Mouse (Mus musculus) induced T-regulatory cell, adult 2 months (primary cell): ENCODE results near the gene Gm13283.
"Not testable (repeated sequence)": the region's sequence is repeated elsewhere in the genome, so short reads cannot be mapped to it uniquely, and the experiment has no call there.

Experiments
- DNase-seq: peaks from one replicate; pipeline ENCODE4 v3.0.0-alpha.2; 2012; ENCODE audit warnings: low read depth

The Gm13283 gene

DNA sequence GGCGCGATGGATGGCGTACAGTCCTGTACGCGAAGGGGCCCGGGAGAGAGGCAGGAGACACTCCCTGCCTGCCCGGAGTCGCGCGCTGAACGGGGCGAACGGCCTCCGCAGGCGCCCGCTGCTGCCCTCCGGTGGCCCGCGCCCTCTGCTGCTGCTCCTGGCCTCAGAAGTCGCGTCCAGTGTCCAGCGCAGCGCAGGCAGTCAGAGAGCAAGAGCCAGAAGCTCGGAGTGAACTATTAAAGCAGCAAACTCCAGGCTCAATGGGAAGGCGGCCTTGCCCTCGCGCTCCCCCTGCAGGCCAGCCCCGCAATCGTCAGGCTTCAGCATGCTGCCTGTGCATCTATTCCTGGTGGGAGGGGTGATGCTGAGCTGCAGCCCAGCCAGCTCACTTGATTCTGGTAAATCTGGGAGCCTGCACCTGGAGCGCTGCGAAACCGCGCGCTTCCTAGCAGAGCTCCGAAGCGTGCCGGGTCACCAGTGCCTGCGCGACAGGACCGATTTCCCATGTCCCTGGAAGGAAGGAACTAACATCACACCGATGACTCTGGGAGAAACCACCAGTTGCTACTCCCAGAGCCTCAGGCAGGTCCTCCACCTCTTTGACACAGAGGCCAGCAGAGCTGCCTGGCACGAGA is 3.6 kb downstream of the Gm13283 start:
- DNase-seq = peak; percentile 72

DNA sequence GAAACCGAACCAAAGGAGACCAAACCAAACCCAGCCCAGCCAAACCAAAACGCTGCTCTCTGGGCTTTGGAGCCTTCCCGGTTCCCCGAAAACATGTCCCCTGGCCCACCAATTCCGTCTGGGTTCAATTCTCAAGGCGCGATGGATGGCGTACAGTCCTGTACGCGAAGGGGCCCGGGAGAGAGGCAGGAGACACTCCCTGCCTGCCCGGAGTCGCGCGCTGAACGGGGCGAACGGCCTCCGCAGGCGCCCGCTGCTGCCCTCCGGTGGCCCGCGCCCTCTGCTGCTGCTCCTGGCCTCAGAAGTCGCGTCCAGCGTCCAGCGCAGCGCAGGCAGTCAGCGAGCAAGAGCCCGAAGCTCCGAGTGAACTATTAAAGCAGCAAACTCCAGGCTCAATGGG is 13.6 kb downstream of the Gm13283 start, which contains the start of gene Gm13290:
Gene Gm13290, plus strand, starts transcription at position 301 of the 400 bp plus-strand sequence.
- DNase-seq = not testable (repeated sequence)

DNA sequence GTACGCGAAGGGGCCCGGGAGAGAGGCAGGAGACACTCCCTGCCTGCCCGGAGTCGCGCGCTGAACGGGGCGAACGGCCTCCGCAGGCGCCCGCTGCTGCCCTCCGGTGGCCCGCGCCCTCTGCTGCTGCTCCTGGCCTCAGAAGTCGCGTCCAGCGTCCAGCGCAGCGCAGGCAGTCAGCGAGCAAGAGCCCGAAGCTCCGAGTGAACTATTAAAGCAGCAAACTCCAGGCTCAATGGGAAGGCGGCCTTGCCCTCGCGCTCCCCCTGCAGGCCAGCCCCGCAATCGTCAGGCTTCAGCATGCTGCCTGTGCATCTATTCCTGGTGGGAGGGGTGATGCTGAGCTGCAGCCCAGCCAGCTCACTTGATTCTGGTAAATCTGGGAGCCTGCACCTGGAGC is 16.7 kb downstream of the Gm13283 start, which contains the start of gene Gm13289:
Gene Gm13289, plus strand, starts transcription at position 301 of the 400 bp plus-strand sequence.
- DNase-seq = not testable (repeated sequence)

DNA sequence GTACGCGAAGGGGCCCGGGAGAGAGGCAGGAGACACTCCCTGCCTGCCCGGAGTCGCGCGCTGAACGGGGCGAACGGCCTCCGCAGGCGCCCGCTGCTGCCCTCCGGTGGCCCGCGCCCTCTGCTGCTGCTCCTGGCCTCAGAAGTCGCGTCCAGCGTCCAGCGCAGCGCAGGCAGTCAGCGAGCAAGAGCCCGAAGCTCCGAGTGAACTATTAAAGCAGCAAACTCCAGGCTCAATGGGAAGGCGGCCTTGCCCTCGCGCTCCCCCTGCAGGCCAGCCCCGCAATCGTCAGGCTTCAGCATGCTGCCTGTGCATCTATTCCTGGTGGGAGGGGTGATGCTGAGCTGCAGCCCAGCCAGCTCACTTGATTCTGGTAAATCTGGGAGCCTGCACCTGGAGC is 19.6 kb downstream of the Gm13283 start, which contains the start of gene Gm13272:
Gene Gm13272, plus strand, starts transcription at position 301 of the 400 bp plus-strand sequence.
- DNase-seq = not testable (repeated sequence)

DNA sequence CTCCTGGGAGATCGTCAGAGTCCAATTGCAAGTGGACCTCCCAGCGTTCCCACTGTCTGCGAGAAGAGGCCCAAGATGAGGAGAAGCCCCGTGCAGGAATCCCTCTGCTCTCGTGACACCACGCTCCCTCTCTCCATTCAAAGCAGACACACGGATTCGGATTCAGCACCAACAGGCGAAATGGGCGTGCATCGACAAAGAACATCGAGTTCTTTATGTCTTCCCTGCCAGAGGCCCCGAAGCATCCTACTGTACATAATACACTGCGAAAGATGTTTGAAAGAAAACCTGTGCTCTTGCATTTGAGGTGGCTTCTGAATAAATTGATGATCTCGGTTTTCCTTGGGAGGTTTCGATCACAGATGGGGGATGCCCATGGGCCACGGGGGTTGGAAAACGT is 20.4 kb downstream of the Gm13283 start:
- DNase-seq = not testable (repeated sequence)

DNA sequence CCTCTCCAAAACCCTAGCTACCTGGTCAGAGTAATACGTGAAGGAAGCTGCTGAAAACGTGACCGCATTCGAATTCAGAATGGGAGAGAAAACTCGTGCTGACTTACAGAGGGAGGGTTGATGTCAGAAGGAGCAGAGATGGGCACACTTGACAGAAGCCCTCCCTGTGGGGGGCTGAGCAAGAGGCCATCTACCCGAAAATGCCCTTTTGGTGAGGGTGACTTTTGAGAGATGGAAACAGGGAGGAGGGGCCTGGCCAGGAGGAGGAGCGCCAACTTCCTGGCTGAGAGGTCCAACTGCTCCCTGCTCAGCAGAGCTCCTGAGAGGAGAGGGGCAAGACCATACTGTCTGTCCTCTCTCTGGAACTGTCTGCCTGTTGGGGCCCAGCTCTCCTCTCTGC is 21.9 kb downstream of the Gm13283 start, which contains the start of gene Ifnz:
Gene Ifnz, plus strand, starts transcription at position 301 of the 400 bp plus-strand sequence.
- not testable (repeated sequence) for DNase-seq

DNA sequence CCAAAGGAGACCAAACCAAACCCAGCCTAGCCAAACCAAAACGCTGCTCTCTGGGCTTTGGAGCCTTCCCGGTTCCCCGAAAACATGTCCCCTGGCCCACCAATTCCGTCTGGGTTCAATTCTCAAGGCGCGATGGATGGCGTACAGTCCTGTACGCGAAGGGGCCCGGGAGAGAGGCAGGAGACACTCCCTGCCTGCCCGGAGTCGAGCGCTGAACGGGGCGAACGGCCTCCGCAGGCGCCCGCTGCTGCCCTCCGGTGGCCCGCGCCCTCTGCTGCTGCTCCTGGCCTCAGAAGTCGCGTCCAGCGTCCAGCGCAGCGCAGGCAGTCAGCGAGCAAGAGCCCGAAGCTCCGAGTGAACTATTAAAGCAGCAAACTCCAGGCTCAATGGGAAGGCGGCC is 22.4 kb downstream of the Gm13283 start:
- not testable (repeated sequence) for DNase-seq

DNA sequence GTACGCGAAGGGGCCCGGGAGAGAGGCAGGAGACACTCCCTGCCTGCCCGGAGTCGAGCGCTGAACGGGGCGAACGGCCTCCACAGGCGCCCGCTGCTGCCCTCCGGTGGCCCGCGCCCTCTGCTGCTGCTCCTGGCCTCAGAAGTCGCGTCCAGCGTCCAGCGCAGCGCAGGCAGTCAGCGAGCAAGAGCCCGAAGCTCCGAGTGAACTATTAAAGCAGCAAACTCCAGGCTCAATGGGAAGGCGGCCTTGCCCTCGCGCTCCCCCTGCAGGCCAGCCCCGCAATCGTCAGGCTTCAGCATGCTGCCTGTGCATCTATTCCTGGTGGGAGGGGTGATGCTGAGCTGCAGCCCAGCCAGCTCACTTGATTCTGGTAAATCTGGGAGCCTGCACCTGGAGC is 25.5 kb downstream of the Gm13283 start, which contains the start of gene Gm13276:
Gene Gm13276, plus strand, starts transcription at position 301 of the 400 bp plus-strand sequence.
- DNase-seq = not testable (repeated sequence)

DNA sequence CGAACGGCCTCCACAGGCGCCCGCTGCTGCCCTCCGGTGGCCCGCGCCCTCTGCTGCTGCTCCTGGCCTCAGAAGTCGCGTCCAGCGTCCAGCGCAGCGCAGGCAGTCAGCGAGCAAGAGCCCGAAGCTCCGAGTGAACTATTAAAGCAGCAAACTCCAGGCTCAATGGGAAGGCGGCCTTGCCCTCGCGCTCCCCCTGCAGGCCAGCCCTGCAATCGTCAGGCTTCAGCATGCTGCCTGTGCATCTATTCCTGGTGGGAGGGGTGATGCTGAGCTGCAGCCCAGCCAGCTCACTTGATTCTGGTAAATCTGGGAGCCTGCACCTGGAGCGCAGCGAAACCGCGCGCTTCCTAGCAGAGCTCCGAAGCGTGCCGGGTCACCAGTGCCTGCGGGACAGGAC is 28.5 kb downstream of the Gm13283 start, which contains the start of gene Gm13277:
Gene Gm13277, plus strand, starts transcription at position 231 of the 400 bp plus-strand sequence.
- not testable (repeated sequence) for DNase-seq

DNA sequence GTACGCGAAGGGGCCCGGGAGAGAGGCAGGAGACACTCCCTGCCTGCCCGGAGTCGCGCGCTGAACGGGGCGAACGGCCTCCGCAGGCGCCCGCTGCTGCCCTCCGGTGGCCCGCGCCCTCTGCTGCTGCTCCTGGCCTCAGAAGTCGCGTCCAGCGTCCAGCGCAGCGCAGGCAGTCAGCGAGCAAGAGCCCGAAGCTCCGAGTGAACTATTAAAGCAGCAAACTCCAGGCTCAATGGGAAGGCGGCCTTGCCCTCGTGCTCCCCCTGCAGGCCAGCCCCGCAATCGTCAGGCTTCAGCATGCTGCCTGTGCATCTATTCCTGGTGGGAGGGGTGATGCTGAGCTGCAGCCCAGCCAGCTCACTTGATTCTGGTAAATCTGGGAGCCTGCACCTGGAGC is 31.3 kb downstream of the Gm13283 start, which contains the start of gene Gm13278:
Gene Gm13278, plus strand, starts transcription at position 301 of the 400 bp plus-strand sequence.
- DNase-seq = not testable (repeated sequence)

DNA sequence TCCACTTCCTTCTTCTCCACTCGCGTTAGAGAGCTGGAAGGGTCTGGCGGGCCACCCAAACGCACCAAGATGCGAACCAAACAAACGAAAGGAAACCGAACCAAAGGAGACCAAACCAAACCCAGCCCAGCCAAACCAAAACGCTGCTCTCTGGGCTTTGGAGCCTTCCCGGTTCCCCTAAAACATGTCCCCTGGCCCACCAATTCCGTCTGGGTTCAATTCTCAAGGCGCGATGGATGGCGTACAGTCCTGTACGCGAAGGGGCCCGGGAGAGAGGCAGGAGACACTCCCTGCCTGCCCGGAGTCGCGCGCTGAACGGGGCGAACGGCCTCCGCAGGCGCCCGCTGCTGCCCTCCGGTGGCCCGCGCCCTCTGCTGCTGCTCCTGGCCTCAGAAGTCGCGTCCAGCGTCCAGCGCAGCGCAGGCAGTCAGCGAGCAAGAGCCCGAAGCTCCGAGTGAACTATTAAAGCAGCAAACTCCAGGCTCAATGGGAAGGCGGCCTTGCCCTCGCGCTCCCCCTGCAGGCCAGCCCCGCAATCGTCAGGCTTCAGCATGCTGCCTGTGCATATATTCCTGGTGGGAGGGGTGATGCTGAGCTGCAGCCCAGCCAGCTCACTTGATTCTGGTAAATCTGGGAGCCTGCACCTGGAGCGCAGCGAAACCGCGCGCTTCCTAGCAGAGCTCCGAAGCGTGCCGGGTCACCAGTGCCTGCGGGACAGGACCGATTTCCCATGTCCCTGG is 34.2 kb downstream of the Gm13283 start, which contains the start of gene Gm13275:
Gene Gm13275, plus strand, starts transcription at position 552 of the 740 bp plus-strand sequence.
- DNase-seq = not testable (repeated sequence)

DNA sequence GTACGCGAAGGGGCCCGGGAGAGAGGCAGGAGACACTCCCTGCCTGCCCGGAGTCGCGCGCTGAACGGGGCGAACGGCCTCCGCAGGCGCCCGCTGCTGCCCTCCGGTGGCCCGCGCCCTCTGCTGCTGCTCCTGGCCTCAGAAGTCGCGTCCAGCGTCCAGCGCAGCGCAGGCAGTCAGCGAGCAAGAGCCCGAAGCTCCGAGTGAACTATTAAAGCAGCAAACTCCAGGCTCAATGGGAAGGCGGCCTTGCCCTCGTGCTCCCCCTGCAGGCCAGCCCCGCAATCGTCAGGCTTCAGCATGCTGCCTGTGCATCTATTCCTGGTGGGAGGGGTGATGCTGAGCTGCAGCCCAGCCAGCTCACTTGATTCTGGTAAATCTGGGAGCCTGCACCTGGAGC is 37.2 kb downstream of the Gm13283 start, which contains the start of gene Gm13279:
Gene Gm13279, plus strand, starts transcription at position 301 of the 400 bp plus-strand sequence.
- DNase-seq = not testable (repeated sequence)

DNA sequence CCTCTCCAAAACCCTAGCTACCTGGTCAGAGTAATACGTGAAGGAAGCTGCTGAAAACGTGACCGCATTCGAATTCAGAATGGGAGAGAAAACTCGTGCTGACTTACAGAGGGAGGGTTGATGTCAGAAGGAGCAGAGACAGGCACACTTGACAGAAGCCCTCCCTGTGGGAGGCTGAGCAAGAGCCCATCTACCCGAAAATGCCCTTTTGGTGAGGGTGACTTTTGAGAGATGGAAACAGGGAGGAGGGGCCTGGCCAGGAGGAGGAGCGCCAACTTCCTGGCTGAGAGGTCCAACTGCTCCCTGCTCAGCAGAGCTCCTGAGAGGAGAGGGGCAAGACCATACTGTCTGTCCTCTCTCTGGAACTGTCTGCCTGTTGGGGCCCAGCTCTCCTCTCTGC is 39.4 kb downstream of the Gm13283 start, which contains the start of gene Gm13285:
Gene Gm13285, plus strand, starts transcription at position 301 of the 400 bp plus-strand sequence.
- not testable (repeated sequence) for DNase-seq

DNA sequence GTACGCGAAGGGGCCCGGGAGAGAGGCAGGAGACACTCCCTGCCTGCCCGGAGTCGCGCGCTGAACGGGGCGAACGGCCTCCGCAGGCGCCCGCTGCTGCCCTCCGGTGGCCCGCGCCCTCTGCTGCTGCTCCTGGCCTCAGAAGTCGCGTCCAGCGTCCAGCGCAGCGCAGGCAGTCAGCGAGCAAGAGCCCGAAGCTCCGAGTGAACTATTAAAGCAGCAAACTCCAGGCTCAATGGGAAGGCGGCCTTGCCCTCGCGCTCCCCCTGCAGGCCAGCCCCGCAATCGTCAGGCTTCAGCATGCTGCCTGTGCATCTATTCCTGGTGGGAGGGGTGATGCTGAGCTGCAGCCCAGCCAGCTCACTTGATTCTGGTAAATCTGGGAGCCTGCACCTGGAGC is 43.0 kb downstream of the Gm13283 start, which contains the start of gene Gm13287:
Gene Gm13287, plus strand, starts transcription at position 301 of the 400 bp plus-strand sequence.
- not testable (repeated sequence) for DNase-seq

DNA sequence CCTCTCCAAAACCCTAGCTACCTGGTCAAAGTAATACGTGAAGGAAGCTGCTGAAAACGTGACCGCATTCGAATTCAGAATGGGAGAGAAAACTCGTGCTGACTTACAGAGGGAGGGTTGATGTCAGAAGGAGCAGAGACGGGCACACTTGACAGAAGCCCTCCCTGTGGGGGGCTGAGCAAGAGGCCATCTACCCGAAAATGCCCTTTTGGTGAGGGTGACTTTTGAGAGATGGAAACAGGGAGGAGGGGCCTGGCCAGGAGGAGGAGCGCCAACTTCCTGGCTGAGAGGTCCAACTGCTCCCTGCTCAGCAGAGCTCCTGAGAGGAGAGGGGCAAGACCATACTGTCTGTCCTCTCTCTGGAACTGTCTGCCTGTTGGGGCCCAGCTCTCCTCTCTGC is 45.3 kb downstream of the Gm13283 start, which contains the start of gene Gm13288:
Gene Gm13288, plus strand, starts transcription at position 301 of the 400 bp plus-strand sequence.
- DNase-seq = not testable (repeated sequence)

DNA sequence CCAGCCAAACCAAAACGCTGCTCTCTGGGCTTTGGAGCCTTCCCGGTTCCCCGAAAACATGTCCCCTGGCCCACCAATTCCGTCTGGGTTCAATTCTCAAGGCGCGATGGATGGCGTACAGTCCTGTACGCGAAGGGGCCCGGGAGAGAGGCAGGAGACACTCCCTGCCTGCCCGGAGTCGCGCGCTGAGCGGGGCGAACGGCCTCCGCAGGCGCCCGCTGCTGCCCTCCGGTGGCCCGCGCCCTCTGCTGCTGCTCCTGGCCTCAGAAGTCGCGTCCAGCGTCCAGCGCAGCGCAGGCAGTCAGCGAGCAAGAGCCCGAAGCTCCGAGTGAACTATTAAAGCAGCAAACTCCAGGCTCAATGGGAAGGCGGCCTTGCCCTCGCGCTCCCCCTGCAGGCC is 45.8 kb downstream of the Gm13283 start:
- not testable (repeated sequence) for DNase-seq
